Mouse (Mus musculus): Measurements from ENCODE around the gene Vmn1r45.
"Not testable (repeated sequence)": the region's sequence is repeated elsewhere in the genome, so short reads cannot be mapped to it uniquely, and the experiment has no call there.

Vmn1r45 gene

DNA sequence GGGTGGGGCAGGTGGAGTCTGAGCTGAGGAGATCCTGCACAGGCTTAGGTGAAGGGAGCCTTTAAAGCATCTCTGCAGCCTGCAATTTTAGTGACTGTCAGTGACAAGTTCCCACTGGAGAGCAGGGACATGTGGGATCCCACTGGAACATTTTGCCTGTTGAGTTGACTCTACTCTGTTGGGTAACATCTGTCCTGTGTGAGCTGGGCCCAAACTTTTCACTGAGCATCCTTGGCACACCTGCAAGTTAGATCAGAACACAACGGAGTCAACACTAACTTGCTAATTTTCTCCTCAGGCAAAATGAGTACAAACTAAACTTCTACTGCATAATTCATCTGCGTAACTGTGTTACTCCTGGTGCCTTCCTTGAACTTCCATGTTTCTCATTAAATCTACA lies at the start of gene Vmn1r45:
TSS of gene Vmn1r45 (minus strand) at position 101 of the 400 bp plus-strand sequence.
- in situ Hi-C loops (cut with MboI; ENCODE audit: low sequenced_read_pairs), result not testable (repeated sequence)

GRCm38 (mm10) chr6:89985989-89986388 lies 45.6 kb upstream of the Vmn1r45 start:
- in situ Hi-C loops (cut with MboI; ENCODE audit: low sequenced_read_pairs), result loop anchor here (25.0 kb wide), 1 partner anchor 274 kb away; the partner anchor contains the start of gene Vmn1r40

- in situ Hi-C loops (cut with MboI; ENCODE audit: low sequenced_read_pairs), result no loop called here
These were observed 28.6 kb upstream of the Vmn1r45 start, which contains the start of gene Vmn1r46 for GRCm38 (mm10) chr6:89969013-89969412. Vmn1r46 (plus strand) TSS chr6:89969313.

DNA sequence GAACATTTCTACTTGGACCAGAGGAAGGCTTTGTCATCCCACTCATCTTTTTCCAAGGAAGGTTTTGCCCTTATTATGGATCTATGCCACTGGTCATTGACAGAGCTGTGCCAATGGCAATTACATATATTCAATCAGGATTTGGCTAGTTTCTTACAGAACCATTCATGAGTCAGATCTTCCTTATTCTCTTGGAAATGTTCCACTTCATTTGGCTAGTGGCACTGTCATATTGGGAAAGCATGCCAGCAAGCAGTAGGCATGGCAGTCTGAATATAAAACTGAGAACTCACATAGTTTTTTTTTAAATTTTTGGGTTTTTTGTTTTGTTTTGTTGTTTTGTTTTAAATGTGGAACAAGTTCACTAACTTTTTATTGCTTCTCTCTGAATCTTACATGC lies 25.9 kb upstream of the Vmn1r45 start:
- in situ Hi-C loops (cut with MboI; ENCODE audit: low sequenced_read_pairs), result no loop called here

DNA sequence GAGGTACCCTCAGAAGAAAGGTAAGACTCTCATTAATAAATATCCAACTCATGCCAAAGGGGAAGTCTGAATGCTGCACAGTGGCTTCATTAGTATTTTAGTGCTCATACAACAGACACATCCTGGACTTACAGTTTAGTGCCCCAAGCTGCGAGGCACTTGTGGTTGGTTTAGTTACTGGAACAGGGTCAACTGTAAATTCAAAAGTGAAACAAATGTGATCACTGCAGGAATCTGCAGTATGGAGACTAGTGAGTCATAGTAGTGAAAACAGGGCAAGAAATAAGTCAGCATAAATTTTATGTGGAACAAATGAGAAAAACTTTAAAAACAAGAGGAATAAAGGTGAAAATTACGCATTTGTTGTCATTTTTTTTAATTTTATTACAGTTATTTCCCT lies 13.2 kb upstream of the Vmn1r45 start:
- in situ Hi-C loops (cut with MboI; ENCODE audit: low sequenced_read_pairs), result no loop called here

DNA sequence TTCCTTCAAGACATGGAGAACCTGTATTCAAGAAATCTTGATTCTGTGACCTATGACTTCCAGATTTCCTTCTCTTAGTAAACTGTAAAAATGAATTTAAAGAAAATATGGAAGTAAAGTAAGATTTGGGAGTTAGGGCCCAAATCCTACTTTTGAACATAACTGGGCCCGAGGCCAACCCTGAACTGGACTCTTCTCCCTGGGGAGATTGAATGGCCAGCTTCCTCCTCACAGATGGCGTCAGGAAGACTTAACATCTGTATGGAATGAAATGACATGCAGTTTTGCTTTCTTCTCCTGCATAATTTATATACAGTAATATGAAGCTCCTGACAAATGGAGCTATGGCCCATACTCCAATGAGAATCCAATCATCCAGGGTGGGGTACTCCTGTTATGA lies 528 bp upstream of the Vmn1r45 start:
- in situ Hi-C loops (cut with MboI; ENCODE audit: low sequenced_read_pairs), result no loop called here

- in situ Hi-C loops (cut with MboI; ENCODE audit: low sequenced_read_pairs), result no loop called here
These were observed 56.6 kb downstream of the Vmn1r45 start for GRCm38 (mm10) chr6:89883812-89884211.

DNA sequence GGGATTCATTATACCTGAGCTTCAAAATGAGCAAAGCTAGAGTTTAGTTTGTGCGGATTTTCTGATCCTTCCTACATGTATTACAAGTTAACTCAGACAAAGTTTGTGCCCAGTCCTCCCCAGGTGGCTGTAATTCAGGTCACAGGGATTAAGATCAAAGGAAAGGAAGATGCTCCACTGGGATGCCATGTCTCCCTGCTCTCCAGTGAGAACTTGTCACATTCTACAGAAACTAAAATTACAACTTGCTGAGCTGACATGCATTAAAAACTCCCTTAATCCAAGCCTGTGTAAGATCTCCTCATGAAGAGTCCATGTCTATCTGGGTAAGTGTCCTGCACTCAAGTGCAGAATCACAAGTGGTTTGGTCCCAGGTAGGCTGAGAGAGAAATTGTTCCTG lies 57.0 kb downstream of the Vmn1r45 start, which contains the start of gene Vmn1r44:
TSS of gene Vmn1r44 (plus strand) at position 301 of the 400 bp plus-strand sequence.
- in situ Hi-C loops (cut with MboI; ENCODE audit: low sequenced_read_pairs), result no loop called here

Data from CH12F3 (cell line).